In the genomic region with DNA sequence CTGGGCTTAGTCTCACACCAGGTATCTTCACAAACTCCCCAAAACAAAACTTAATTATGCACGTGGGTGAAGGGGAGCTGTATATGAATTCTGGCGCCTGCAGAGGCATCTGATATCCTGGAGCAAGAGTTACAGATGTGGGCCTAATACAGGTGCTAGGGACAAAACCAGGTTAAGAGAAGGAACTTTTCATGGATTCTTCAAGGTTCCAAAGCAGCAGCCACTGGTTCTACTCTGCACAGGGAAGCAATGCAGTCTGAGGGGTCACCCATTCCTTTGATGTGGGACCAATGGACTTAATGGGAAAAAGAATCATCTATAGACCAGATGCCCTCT, we compare ENCODE assay signal across 13 mouse cellular contexts. TPM values are rescaled to one million over a fixed set of nuclear protein-coding genes. Genes with fewer than 3 reads are reported as not detected.
"Had no signal": no experiment of that assay in that cellular context is flagged by ENCODE, and none has a peak within 500 bp of the region (broad histone marks: within the 10 kb centered on the region; RNA-seq: fewer than 3 reads in every experiment).

No protein-coding gene starts in this region.

- H3K4me2 ChIP-seq: kidney, embryonic 15.5 days; limb, embryonic 12.5 days; liver, embryonic 15.5 days; midbrain, embryonic 12.5 days had no signal

- ATAC-seq: lung, postnatal 0 days had no signal

- H3K4me3 ChIP-seq: kidney, embryonic 15.5 days; left cerebral cortex, adult 2 months; limb, embryonic 12.5 days; liver, embryonic 15.5 days; midbrain, embryonic 12.5 days had no signal

- H3K9ac ChIP-seq: kidney, embryonic 15.5 days; limb, embryonic 12.5 days; liver, embryonic 15.5 days had no signal

- H3K9me3 ChIP-seq: kidney, embryonic 15.5 days; limb, embryonic 12.5 days; liver, embryonic 15.5 days; midbrain, embryonic 12.5 days had no signal

- DNase-seq: kidney, adult 2 months; kidney, postnatal 14 days; lung, adult 2 months; lung, postnatal 36 days; right cerebral cortex, adult 18-20 months; right cerebral cortex, postnatal 25 days had no signal

- H3K27ac ChIP-seq: kidney, embryonic 15.5 days; left cerebral cortex, adult 2 months; limb, embryonic 12.5 days; liver, embryonic 15.5 days; midbrain, embryonic 12.5 days had no signal

RNA-seq across cellular contexts. Expression of a gene that starts 1.8 kb away (rescaled TPM):
- polyA plus RNA-seq: liver, adult 2 months; liver, embryonic 15.5 days had no signal
